9 mouse cellular contexts compared by ENCODE assay signal in the genomic region with DNA sequence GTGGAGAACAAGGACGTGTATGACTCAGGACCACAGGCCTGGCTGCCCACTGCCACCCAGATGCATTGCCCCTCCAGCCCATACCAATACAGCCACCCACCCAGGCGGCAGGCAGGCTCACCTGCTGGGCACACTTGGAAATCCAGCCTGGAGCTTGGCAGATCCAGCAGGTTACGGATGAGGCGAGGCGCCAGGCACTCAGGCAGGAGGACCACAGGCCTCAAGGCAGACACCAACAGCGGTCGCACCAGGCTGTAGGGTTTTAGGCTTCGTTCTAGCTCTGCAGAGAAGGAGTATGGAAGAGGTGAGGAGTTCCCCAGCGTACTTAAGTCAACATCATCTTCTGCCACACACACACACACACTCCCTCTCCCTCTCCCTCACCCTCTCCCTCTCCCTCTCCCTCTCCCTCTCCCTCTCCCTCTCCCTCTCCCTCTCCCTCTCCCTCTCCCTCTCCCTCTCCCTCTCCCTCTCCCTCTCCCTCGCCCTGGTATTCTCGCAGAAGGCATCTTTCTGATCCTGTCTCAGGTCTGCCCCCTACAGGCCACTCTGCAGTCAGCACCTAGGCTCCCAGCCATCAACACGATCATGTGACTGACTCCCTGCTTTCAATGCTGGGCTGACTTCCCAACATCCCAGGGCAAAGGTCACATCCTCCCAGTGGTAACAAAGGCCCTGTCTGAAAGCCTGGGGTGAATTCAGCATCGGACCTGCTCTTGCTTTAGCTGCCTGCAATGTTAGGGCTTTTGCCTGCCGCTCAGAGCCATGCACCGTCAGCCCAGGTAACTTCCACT. TPM values are rescaled to one million over a fixed set of nuclear protein-coding genes. Genes with fewer than 3 reads are reported as not detected.
A peak's percentile ranks its signal among the peaks of the same experiment; 100 is the strongest.
DNase-seq lines count a peak whose midpoint lies in the region; ATAC-seq and TF ChIP-seq lines count a peak whose summit lies in the region.
"Had no signal": no experiment of that assay in that cellular context is flagged by ENCODE, and none has a peak within 500 bp of the region (broad histone marks: within the 10 kb centered on the region; RNA-seq: fewer than 3 reads in every experiment).

No protein-coding gene starts in this region.

- intact Hi-C loops in heart, postnatal 10 days (cut with DNase I): no loop called here

- DNase-seq in forebrain, embryonic 11.5 days (ENCODE audit: low spot score): peak; percentile 91
- DNase-seq in heart, postnatal 10 days: peak; percentile 93 to 97
- DNase-seq in large intestine, adult 2 months (ENCODE audit: low read depth, low spot score): peak; percentile 68
- peak; percentile 66 for DNase-seq in ovary, adult 18-20 months (ENCODE audit: low spot score)
- DNase-seq in thymus, adult 2 months: peak; percentile 82

- 43% methylated on average over 13 of the region's 15 CpGs for WGBS in forebrain, embryonic 11.5 days
- WGBS in large intestine, adult 2 months: 54% methylated on average over 14 of the region's 15 CpGs
- WGBS in liver, embryonic 16.5 days (ENCODE audit: insufficient replicate concordance): 56% methylated on average over 14 of the region's 15 CpGs
- 72% methylated on average over 13 of the region's 15 CpGs for WGBS in thymus, adult 2 months

- no peak for TF ChIP-seq POLR2A in thymus, adult 2 months (IDR thresholded peaks at IDR 0.05; ENCODE audit: control insufficient read depth, extremely low read depth, insufficient read depth, low read length, poor library complexity)

- no peak overlapping the region for H3K9ac ChIP-seq in forebrain, embryonic 11.5 days (ENCODE audit: low read length)
- H3K9ac ChIP-seq in liver, embryonic 16.5 days (ENCODE audit: low read depth, low read length): no peak overlapping the region

- H3K4me2 ChIP-seq in forebrain, embryonic 11.5 days (ENCODE audit: low read depth, low read length, severe bottlenecking): no peak overlapping the region
- no peak overlapping the region for H3K4me2 ChIP-seq in liver, embryonic 16.5 days (ENCODE audit: low read depth, low read length)

- no peaks in the 10 kb centered on the region for H3K9me3 ChIP-seq in E14TG2a.4 (ENCODE audit: low read length)
- H3K9me3 ChIP-seq in forebrain, embryonic 11.5 days (ENCODE audit: control insufficient read depth, low read length): no peaks in the 10 kb centered on the region
- no peaks in the 10 kb centered on the region for H3K9me3 ChIP-seq in liver, embryonic 16.5 days (replicated peaks; ENCODE audit: control insufficient read depth, low read length)

- H3K27ac ChIP-seq in brown adipose tissue, adult 24 weeks (replicated peaks; ENCODE audit: low read depth, low read length): peak overlapping the region; percentile 29
- no peak overlapping the region; the same call in 1 of the 2 replicates for H3K27ac ChIP-seq in forebrain, embryonic 11.5 days (ENCODE audit: low read depth, low read length)
- H3K27ac ChIP-seq in liver, embryonic 16.5 days (ENCODE audit: low read length): no peak overlapping the region
- H3K27ac ChIP-seq in thymus, adult 2 months (ENCODE audit: control insufficient read depth, insufficient read depth, low read length): no peak overlapping the region
- H3K27ac ChIP-seq: macrophage had no signal

- TF ChIP-seq CTCF in E14TG2a.4 (conservative IDR thresholded peaks at IDR 0.05; ENCODE audit: low read length): peak; percentile 50
- peak; percentile 82; the same call in 1 of the 2 replicates for TF ChIP-seq CTCF in thymus, adult 2 months (IDR thresholded peaks at IDR 0.05; ENCODE audit: borderline replicate concordance, control insufficient read depth, extremely low read depth, insufficient read depth, low read length, poor library complexity)

- H3K36me3 ChIP-seq in E14TG2a.4 (ENCODE audit: insufficient read depth, low read length): peaks cover 14% of the 10 kb centered on the region
- H3K36me3 ChIP-seq in forebrain, embryonic 11.5 days (ENCODE audit: control insufficient read depth, insufficient read depth, low read length): no peaks in the 10 kb centered on the region
- H3K36me3 ChIP-seq in liver, embryonic 16.5 days (ENCODE audit: control insufficient read depth, insufficient read depth): no peaks in the 10 kb centered on the region; the same call in 1 of the 2 replicates
- no peaks in the 10 kb centered on the region for H3K36me3 ChIP-seq in thymus, adult 2 months (ENCODE audit: control insufficient read depth, insufficient read depth, low read length)

- peaks cover 60% of the 10 kb centered on the region for H3K4me1 ChIP-seq in E14TG2a.4 (replicated peaks; ENCODE audit: low read depth, low read length)
- peaks cover 19% of the 10 kb centered on the region for H3K4me1 ChIP-seq in brown adipose tissue, adult 24 weeks (ENCODE audit: control insufficient read depth, insufficient read depth, insufficient read length, low read length)
- peaks cover 11% of the 10 kb centered on the region for H3K4me1 ChIP-seq in forebrain, embryonic 11.5 days (replicated peaks; ENCODE audit: control insufficient read depth, insufficient read depth, low read length)
- peaks cover 10% of the 10 kb centered on the region for H3K4me1 ChIP-seq in liver, embryonic 16.5 days (ENCODE audit: control insufficient read depth, low read depth, low read length)
- H3K4me1 ChIP-seq in thymus, adult 2 months (replicated peaks; ENCODE audit: control insufficient read depth, insufficient read depth, low read length): peaks cover 3% of the 10 kb centered on the region

- H3K27me3 ChIP-seq in E14TG2a.4 (ENCODE audit: insufficient read depth, low read length): no peaks in the 10 kb centered on the region
- no peaks in the 10 kb centered on the region for H3K27me3 ChIP-seq in forebrain, embryonic 11.5 days (ENCODE audit: control insufficient read depth, insufficient read depth, low read length)
- H3K27me3 ChIP-seq in liver, embryonic 16.5 days (ENCODE audit: control insufficient read depth, insufficient read depth, low read depth, low read length): no peaks in the 10 kb centered on the region
- H3K27me3 ChIP-seq in thymus, adult 2 months (ENCODE audit: control insufficient read depth, insufficient read depth, low read length): no peaks in the 10 kb centered on the region

- peak overlapping the region; percentile 69 for H3K4me3 ChIP-seq in E14TG2a.4 (replicated peaks; ENCODE audit: low read length)
- H3K4me3 ChIP-seq in brown adipose tissue, adult 24 weeks (ENCODE audit: insufficient read depth, low read depth, low read length): no peak overlapping the region
- H3K4me3 ChIP-seq in forebrain, embryonic 11.5 days (ENCODE audit: low read depth, low read length): no peak overlapping the region
- no peak overlapping the region for H3K4me3 ChIP-seq in liver, embryonic 16.5 days (ENCODE audit: low read depth, low read length)
- no peak overlapping the region for H3K4me3 ChIP-seq in thymus, adult 2 months (ENCODE audit: control insufficient read depth, insufficient read depth, low read length)

- peak; percentile 35; the same call in 1 of the 2 replicates for ATAC-seq in forebrain, embryonic 11.5 days (replicated peaks; ENCODE audit: low FRiP score)
- ATAC-seq in liver, embryonic 16.5 days (ENCODE audit: low read depth): peak; percentile 73

RNA-seq across cellular contexts. Expression of a gene that starts 5.0 kb away (rescaled TPM):
- polyA plus RNA-seq in brown adipose tissue, adult 24 weeks (2012; ENCODE audit: insufficient read depth, insufficient read length, missing spikeins): 12.0 and 20.7 TPM in 2 replicates
- 108 and 113 TPM in 2 replicates for polyA plus RNA-seq in forebrain, embryonic 11.5 days (2014; fragmentation: Nextera tagmentation; extraction: Ambion mirVana)
- total RNA-seq in heart, postnatal 10 days (2021): 10 to 100 TPM; 19.3 to 24.0 TPM
- 8.6 and 8.8 TPM in 2 replicates for polyA plus RNA-seq in large intestine, adult 2 months (2012; rRNA removed)
- 4.5 and 5.4 TPM in 2 replicates for polyA plus RNA-seq in liver, embryonic 16.5 days (2015; fragmentation: Nextera tagmentation; extraction: Ambion mirVana)
- 97.5 and 110 TPM in 2 replicates for polyA plus RNA-seq in thymus, adult 2 months (2012; rRNA removed)

RNA-seq across cellular contexts. Expression of a gene that starts 24.6 kb away (rescaled TPM):
- 3.9 and 4.8 TPM in 2 replicates for polyA plus RNA-seq in brown adipose tissue, adult 24 weeks (2012; ENCODE audit: insufficient read depth, insufficient read length, missing spikeins)
- polyA plus RNA-seq in forebrain, embryonic 11.5 days (2014; fragmentation: Nextera tagmentation; extraction: Ambion mirVana): 2.3 and 2.7 TPM in 2 replicates
- total RNA-seq in heart, postnatal 10 days (2021): 10 to 100 TPM; 18.8 to 20.4 TPM
- 19.4 and 24.2 TPM in 2 replicates for polyA plus RNA-seq in large intestine, adult 2 months (2012; rRNA removed)
- polyA plus RNA-seq in liver, embryonic 16.5 days (2015; fragmentation: Nextera tagmentation; extraction: Ambion mirVana): 1.8 and 2.1 TPM in 2 replicates
- 12.6 and 13.0 TPM in 2 replicates for polyA plus RNA-seq in thymus, adult 2 months (2012; rRNA removed)
- polyA plus RNA-seq: macrophage had no signal

RNA-seq across cellular contexts. Expression of a gene that starts 59.7 kb away (rescaled TPM):
- polyA plus RNA-seq in brown adipose tissue, adult 24 weeks (2012; ENCODE audit: insufficient read depth, insufficient read length, missing spikeins): not detected in 2 replicates
- polyA plus RNA-seq in forebrain, embryonic 11.5 days (2014; fragmentation: Nextera tagmentation; extraction: Ambion mirVana): 0.08 and 0.20 TPM in 2 replicates
- 1 to 10 TPM; 1.2 TPM for total RNA-seq in heart, postnatal 10 days (2021)
- 0.18 and 0.24 TPM in 2 replicates for polyA plus RNA-seq in large intestine, adult 2 months (2012; rRNA removed)
- polyA plus RNA-seq in liver, embryonic 16.5 days (2015; fragmentation: Nextera tagmentation; extraction: Ambion mirVana): not detected in 2 replicates
- polyA plus RNA-seq in thymus, adult 2 months (2012; rRNA removed): 4.7 and 8.4 TPM in 2 replicates
- polyA plus RNA-seq: macrophage had no signal
